Mouse (Mus musculus): Measurements from ENCODE around the gene Olfr1136.

- no peak for TF ChIP-seq CTCF (conservative IDR thresholded peaks at IDR 0.05; ENCODE audit: low read length)
- TF ChIP-seq NANOG (IDR thresholded peaks at IDR 0.05; ENCODE audit: borderline replicate concordance, low read length) = no peak
- no peak for TF ChIP-seq POU5F1 (IDR thresholded peaks at IDR 0.05; ENCODE audit: borderline replicate concordance, low read length)
Measured at GRCm38 (mm10) chr2:87673564-87673963, 20.2 kb downstream of the Olfr1136 start, which contains the start of gene Olfr1135.
